Mouse (Mus musculus): ENCODE data around the gene Polk. TPM values are rescaled to one million over a fixed set of nuclear protein-coding genes. Genes with fewer than 3 reads are reported as not detected.

Gene Polk
- 6.3 and 8.0 TPM in 2 replicates for polyA plus RNA-seq (2016; fragmentation: Nextera tagmentation; extraction: Ambion mirVana)

DNA sequence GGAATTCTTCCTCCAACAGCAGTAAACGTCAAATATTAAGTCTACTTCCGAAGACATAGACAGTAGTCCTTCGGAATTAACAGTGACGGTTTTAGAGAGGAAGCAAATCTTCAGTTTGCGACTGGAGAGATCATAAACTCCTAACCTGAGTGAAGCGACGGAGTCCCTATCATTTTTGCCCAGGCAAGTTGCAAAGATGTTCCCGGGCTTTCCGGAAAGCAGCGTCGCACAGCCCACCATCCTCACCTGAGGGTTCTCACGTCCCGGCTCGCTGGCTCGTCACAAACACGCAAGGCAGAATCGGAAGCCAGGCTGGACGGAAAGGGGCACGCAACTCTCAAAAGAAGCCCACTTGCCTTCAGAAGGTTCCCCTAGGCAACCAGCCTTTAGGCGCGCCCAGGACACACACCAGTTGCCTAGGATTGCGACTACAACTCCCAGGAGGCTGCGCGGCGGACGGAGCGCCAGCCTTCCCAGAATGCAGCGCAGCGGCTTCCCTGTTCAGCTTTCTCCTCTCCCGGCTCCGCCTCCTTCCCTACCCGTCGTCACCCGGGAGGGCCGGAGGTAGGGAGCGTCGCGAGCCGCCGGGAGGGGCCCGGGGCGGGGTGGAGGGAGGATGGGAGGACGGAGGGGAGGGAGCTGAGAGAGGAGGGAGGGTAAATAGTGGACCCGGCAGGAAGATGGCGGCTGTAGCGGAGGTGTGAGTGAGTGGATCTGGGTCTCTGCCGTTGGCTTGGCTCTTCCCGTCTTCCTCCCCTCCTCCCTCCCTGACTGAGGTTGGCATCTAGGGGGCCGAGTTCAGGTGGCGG, at the start of gene Polk, which contains the start of gene Col4a3bp:
TSS of gene Polk (minus strand) at position 499 of the 809 bp plus-strand sequence.
TSS of gene Col4a3bp (plus strand) at position 538 of the 809 bp plus-strand sequence.
- Histone ChIP-seq H3K4me3 (peak within 1 kb of the TSS; percentile 79), H3K4me2 (replicated peaks) (peak within 1 kb of the TSS; percentile 81), H3K27ac (replicated peaks) (peak within 1 kb of the TSS; percentile 94), H3K9me3 (no peaks in the 10 kb centered on the region), H3K4me1 (peaks cover 9% of the 10 kb centered on the region), H3K9ac (replicated peaks) (peak within 1 kb of the TSS; percentile 91), H3K36me3 (no peaks in the 10 kb centered on the region), H3K27me3 (no peaks in the 10 kb centered on the region)
- under 1% methylated on average over 39 of the region's 50 CpGs for WGBS
- ATAC-seq (ENCODE audit: low FRiP score, low read depth): peak; percentile 98

GRCm38 (mm10) chr13:96588642-96589041, 46.3 kb upstream of the Polk start:
- H3K4me1 ChIP-seq: peaks cover 6% of the 10 kb centered on the region; the same call in 1 of the 2 replicates
- WGBS: 47% methylated on average over 1 of the region's 1 CpGs
- no peak overlapping the region for H3K4me2 ChIP-seq (replicated peaks)
- no peaks in the 10 kb centered on the region for H3K27me3 ChIP-seq
- H3K27ac ChIP-seq (replicated peaks): no peak overlapping the region
- ATAC-seq (ENCODE audit: low FRiP score, low read depth): no peak
- no peak overlapping the region for H3K9ac ChIP-seq (replicated peaks)
- no peaks in the 10 kb centered on the region for H3K36me3 ChIP-seq
- no peaks in the 10 kb centered on the region for H3K9me3 ChIP-seq
- H3K4me3 ChIP-seq: no peak overlapping the region

DNA sequence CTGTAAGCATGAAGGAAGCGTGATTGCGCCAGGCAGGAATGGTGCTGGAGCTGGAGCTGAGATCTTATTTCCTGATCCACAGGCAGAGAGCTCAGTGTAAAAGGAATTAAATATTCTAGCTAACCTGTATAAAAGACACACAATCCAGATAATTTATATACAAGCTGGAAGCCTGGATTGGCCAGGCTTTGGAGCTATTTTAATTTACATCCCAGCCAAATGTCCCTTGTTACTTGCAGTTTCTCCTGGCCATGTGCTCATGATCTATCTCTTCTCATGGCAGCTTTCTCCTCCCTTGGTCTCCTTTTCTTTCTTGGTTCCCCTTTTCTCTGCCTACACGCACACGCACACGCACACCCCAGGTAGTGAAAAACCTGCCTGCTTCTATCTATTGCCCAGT, 44.2 kb upstream of the Polk start:
- ATAC-seq (ENCODE audit: low FRiP score, low read depth): no peak
- no peak overlapping the region for H3K27ac ChIP-seq (replicated peaks)
- no peaks in the 10 kb centered on the region for H3K9me3 ChIP-seq
- no peak overlapping the region for H3K9ac ChIP-seq (replicated peaks)
- H3K36me3 ChIP-seq: no peaks in the 10 kb centered on the region
- no peaks in the 10 kb centered on the region for H3K27me3 ChIP-seq
- WGBS: 95% methylated on average over 5 of the region's 5 CpGs
- no peak overlapping the region for H3K4me2 ChIP-seq (replicated peaks)
- peaks cover 6% of the 10 kb centered on the region; the same call in 1 of the 2 replicates for H3K4me1 ChIP-seq
- no peak overlapping the region for H3K4me3 ChIP-seq

GRCm38 (mm10) chr13:96584201-96584600, 41.8 kb upstream of the Polk start:
- 93% methylated on average over 2 of the region's 2 CpGs for WGBS
- ATAC-seq (ENCODE audit: low FRiP score, low read depth): no peak
- no peak overlapping the region for H3K9ac ChIP-seq (replicated peaks)
- H3K4me1 ChIP-seq: peaks cover 6% of the 10 kb centered on the region; the same call in 1 of the 2 replicates
- no peak overlapping the region for H3K27ac ChIP-seq (replicated peaks)
- H3K27me3 ChIP-seq: no peaks in the 10 kb centered on the region
- no peak overlapping the region for H3K4me3 ChIP-seq
- no peaks in the 10 kb centered on the region for H3K9me3 ChIP-seq
- no peak overlapping the region for H3K4me2 ChIP-seq (replicated peaks)
- no peaks in the 10 kb centered on the region for H3K36me3 ChIP-seq

DNA sequence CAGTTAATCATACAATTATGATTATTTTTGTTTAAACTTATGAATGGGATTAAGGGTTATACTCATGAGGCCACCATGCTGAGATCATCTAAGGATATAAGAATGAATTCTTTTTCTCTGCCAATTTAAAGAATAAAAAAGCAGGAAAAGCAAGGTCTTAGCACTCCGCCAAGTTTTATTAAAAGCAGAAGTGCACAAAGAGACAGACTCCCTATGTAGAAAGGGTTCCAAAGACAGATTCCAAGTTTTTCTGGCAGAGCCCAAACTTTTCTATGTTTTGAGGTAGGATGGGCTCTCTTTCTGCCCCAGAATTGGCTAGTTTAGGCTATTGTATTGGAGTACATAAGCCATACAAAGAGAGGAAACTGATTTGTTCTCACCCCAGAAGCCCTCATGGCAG, 37.6 kb upstream of the Polk start:
- no peak overlapping the region for H3K9ac ChIP-seq (replicated peaks)
- H3K4me2 ChIP-seq (replicated peaks): no peak overlapping the region
- no peak overlapping the region for H3K4me3 ChIP-seq
- no peak for ATAC-seq (ENCODE audit: low FRiP score, low read depth)
- H3K36me3 ChIP-seq: no peaks in the 10 kb centered on the region
- 69% methylated on average over 1 of the region's 1 CpGs for WGBS
- no peaks in the 10 kb centered on the region for H3K9me3 ChIP-seq
- no peaks in the 10 kb centered on the region for H3K27me3 ChIP-seq
- no peak overlapping the region for H3K27ac ChIP-seq (replicated peaks)
- H3K4me1 ChIP-seq: no peaks in the 10 kb centered on the region

GRCm38 (mm10) chr13:96579104-96579503, 36.7 kb upstream of the Polk start:
- WGBS: 82% methylated on average over 2 of the region's 2 CpGs
- Histone ChIP-seq H3K4me3 (no peak overlapping the region), H3K4me1 (no peaks in the 10 kb centered on the region), H3K9ac (replicated peaks) (no peak overlapping the region), H3K36me3 (no peaks in the 10 kb centered on the region), H3K27ac (replicated peaks) (no peak overlapping the region), H3K9me3 (no peaks in the 10 kb centered on the region), H3K27me3 (no peaks in the 10 kb centered on the region), H3K4me2 (replicated peaks) (no peak overlapping the region)
- ATAC-seq (ENCODE audit: low FRiP score, low read depth): no peak

- Histone ChIP-seq H3K27ac (replicated peaks) (no peak overlapping the region), H3K36me3 (peaks cover 5% of the 10 kb centered on the region; the same call in 1 of the 2 replicates), H3K9me3 (no peaks in the 10 kb centered on the region), H3K9ac (replicated peaks) (no peak overlapping the region), H3K4me2 (replicated peaks) (no peak overlapping the region), H3K27me3 (no peaks in the 10 kb centered on the region), H3K4me3 (no peak overlapping the region), H3K4me1 (peaks cover 7% of the 10 kb centered on the region; the same call in 1 of the 2 replicates)
- WGBS: 96% methylated on average over 2 of the region's 2 CpGs
- no peak for ATAC-seq (ENCODE audit: low FRiP score, low read depth)
Observed at GRCm38 (mm10) chr13:96574170-96574569, 31.8 kb upstream of the Polk start.

GRCm38 (mm10) chr13:96571016-96571361, 28.6 kb upstream of the Polk start:
- H3K9ac ChIP-seq (replicated peaks): no peak overlapping the region
- ATAC-seq (ENCODE audit: low FRiP score, low read depth): no peak
- 47% methylated on average over 6 of the region's 6 CpGs for WGBS
- H3K27me3 ChIP-seq: no peaks in the 10 kb centered on the region
- no peaks in the 10 kb centered on the region for H3K9me3 ChIP-seq
- H3K4me3 ChIP-seq: no peak overlapping the region
- H3K36me3 ChIP-seq: peaks cover 5% of the 10 kb centered on the region; the same call in 1 of the 2 replicates
- no peak overlapping the region for H3K27ac ChIP-seq (replicated peaks)
- no peak overlapping the region for H3K4me2 ChIP-seq (replicated peaks)
- peaks cover 7% of the 10 kb centered on the region; the same call in 1 of the 2 replicates for H3K4me1 ChIP-seq

- peaks cover 5% of the 10 kb centered on the region; the same call in 1 of the 2 replicates for H3K36me3 ChIP-seq
- H3K4me3 ChIP-seq: no peak overlapping the region
- no peaks in the 10 kb centered on the region for H3K9me3 ChIP-seq
- no peak overlapping the region for H3K4me2 ChIP-seq (replicated peaks)
- no peak overlapping the region for H3K27ac ChIP-seq (replicated peaks)
- WGBS: 65% methylated on average over 10 of the region's 10 CpGs
- no peak overlapping the region for H3K9ac ChIP-seq (replicated peaks)
- peaks cover 7% of the 10 kb centered on the region; the same call in 1 of the 2 replicates for H3K4me1 ChIP-seq
- ATAC-seq (ENCODE audit: low FRiP score, low read depth): no peak
- no peaks in the 10 kb centered on the region for H3K27me3 ChIP-seq
Observed at GRCm38 (mm10) chr13:96570313-96571015, 28.1 kb upstream of the Polk start.

- Histone ChIP-seq H3K36me3 (peaks cover 3% of the 10 kb centered on the region; the same call in 1 of the 2 replicates), H3K9ac (replicated peaks) (no peak overlapping the region), H3K9me3 (no peaks in the 10 kb centered on the region), H3K4me3 (no peak overlapping the region), H3K4me2 (replicated peaks) (no peak overlapping the region), H3K27me3 (no peaks in the 10 kb centered on the region), H3K27ac (replicated peaks) (no peak overlapping the region), H3K4me1 (peaks cover 7% of the 10 kb centered on the region; the same call in 1 of the 2 replicates)
- no peak for ATAC-seq (ENCODE audit: low FRiP score, low read depth)
- WGBS: 71% methylated on average over 6 of the region's 6 CpGs
Observed at GRCm38 (mm10) chr13:96567977-96568376, 25.6 kb upstream of the Polk start.

DNA sequence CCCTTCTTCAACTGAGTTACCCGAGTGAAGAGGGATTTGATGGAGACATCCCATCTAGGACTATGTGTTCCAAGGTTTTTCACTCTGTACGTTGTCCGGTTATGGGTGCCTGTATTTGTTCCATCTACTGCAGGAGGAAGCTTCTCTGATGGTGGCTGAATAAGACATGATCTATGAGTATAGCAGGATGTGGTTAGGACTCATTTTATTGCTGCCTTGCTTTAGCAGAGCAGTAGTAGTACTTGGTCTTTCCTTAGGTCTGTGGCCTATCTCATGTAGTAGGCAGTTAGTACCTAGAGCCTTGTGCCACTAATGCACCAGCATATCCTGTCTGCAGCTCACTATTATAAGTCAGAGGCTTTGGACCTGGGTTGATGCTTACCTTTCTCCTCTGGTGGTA, 12.7 kb upstream of the Polk start:
- Histone ChIP-seq H3K4me2 (replicated peaks) (no peak overlapping the region), H3K27me3 (no peaks in the 10 kb centered on the region), H3K4me3 (no peak overlapping the region), H3K9ac (replicated peaks) (no peak overlapping the region), H3K36me3 (no peaks in the 10 kb centered on the region), H3K4me1 (no peaks in the 10 kb centered on the region), H3K27ac (replicated peaks) (no peak overlapping the region), H3K9me3 (no peaks in the 10 kb centered on the region)
- ATAC-seq (ENCODE audit: low FRiP score, low read depth): no peak
- 96% methylated on average over 3 of the region's 3 CpGs for WGBS

DNA sequence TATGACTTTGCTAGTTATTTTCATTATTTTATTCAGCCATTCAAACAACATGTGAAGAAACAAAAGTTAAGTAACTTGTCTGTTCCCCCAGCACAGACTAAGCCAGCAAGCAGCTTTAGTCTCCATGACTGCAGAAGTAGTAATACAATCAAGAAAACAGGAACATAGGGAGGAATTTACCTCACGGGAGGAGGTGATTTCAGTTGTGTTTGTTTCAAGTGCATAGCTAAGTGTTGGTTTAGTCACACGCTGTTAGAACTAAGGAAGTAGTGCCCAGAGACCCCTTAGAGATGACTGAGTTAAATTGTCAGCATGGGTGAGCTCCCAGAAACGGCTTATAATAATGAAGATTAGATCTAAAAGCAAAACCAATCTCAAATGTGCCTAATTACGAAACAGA, 5.6 kb upstream of the Polk start:
- Histone ChIP-seq H3K27ac (replicated peaks) (no peak overlapping the region), H3K9ac (replicated peaks) (no peak overlapping the region), H3K27me3 (no peaks in the 10 kb centered on the region), H3K36me3 (no peaks in the 10 kb centered on the region), H3K4me1 (peaks cover 7% of the 10 kb centered on the region), H3K9me3 (no peaks in the 10 kb centered on the region), H3K4me3 (no peak overlapping the region), H3K4me2 (replicated peaks) (no peak overlapping the region)
- WGBS: 71% methylated on average over 4 of the region's 4 CpGs
- no peak for ATAC-seq (ENCODE audit: low FRiP score, low read depth)

Measured in midbrain, embryonic 12.5 days (tissue).